Mouse (Mus musculus): ENCODE measurements around the gene Lrrc74b.

DNA sequence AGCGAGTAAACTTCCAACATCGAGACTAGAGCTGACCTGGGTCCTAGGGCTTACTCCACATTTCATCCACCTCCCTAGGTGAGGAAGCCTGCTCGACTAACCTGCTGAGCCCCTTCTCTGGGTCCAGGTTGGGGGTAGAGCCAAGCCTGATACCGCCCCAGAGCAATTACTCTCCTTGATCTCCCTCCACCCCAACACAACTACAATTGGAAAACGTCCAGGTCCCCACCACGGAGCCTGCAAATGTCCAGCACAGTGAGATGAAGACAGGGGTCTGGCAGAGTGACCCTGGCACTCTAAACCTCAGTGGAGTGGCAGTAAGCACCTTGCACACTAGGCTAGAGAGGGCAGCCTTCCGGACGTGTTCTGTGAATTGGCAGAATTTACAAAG is 15.8 kb upstream of the Lrrc74b start:
- no peak for TF ChIP-seq EP300 (optimal IDR thresholded peaks at IDR 0.05)
- no peak for TF ChIP-seq CTCF (IDR thresholded peaks at IDR 0.05; ENCODE audit: low read depth)
